Mouse (Mus musculus): ENCODE results near the gene Dnah2.
A peak's percentile ranks its signal among the peaks of the same experiment; 100 is the strongest.

Dnah2 gene

DNA sequence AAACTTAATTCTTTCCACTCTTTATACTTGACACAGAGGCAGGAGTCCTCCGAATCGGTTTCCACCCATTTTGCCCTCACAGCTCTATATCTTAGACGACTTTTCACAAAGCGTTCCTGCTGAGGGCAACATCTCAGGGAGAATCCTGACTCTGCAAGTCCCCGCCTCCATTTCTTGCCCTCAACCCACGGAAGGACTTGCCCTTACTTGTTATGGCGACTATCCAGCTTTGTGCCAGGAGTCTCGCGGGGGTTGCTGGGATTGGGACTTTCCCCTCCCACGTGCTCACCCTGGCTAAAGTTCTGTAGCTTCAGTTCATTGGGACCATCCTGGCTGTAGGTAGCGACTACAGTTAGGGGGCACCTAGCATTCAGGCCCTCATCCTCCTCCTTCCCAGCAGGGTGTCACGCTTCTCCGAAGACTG is 31.2 kb upstream of the Dnah2 start, which contains the start of the genes Wrap53 and Trp53:
Gene Wrap53, minus strand, starts transcription at position 165 of the 424 bp plus-strand sequence.
Gene Trp53, plus strand, starts transcription at position 269 of the 424 bp plus-strand sequence.
- peak; percentile 94 for DNase-seq (ENCODE audit: low read depth, low spot score)
- Histone ChIP-seq H3K27me3 (ENCODE audit: control insufficient read depth, insufficient read depth, low read length, poor library complexity, severe bottlenecking) (no peaks in the 10 kb centered on the region), H3K36me3 (ENCODE audit: control insufficient read depth, insufficient read depth, low read length, poor library complexity, severe bottlenecking) (no peaks in the 10 kb centered on the region; the same call in 1 of the 2 replicates)

- no peaks in the 10 kb centered on the region for H3K27me3 ChIP-seq (ENCODE audit: control insufficient read depth, insufficient read depth, low read length, poor library complexity, severe bottlenecking)
- DNase-seq (ENCODE audit: low read depth, low spot score): peak; percentile 94
- no peaks in the 10 kb centered on the region; the same call in 1 of the 2 replicates for H3K36me3 ChIP-seq (ENCODE audit: control insufficient read depth, insufficient read depth, low read length, poor library complexity, severe bottlenecking)
These were observed 30.5 kb upstream of the Dnah2 start for GRCm38 (mm10) chr11:69579128-69580017.

GRCm38 (mm10) chr11:69578301-69578700 is 29.4 kb upstream of the Dnah2 start:
- H3K27me3 ChIP-seq (ENCODE audit: control insufficient read depth, insufficient read depth, low read length, poor library complexity, severe bottlenecking): no peaks in the 10 kb centered on the region
- DNase-seq (ENCODE audit: low read depth, low spot score): no peak
- H3K36me3 ChIP-seq (ENCODE audit: control insufficient read depth, insufficient read depth, low read length, poor library complexity, severe bottlenecking): no peaks in the 10 kb centered on the region; the same call in 1 of the 2 replicates

GRCm38 (mm10) chr11:69576307-69576706 is 27.4 kb upstream of the Dnah2 start:
- no peak for DNase-seq (ENCODE audit: low read depth, low spot score)
- Histone ChIP-seq H3K36me3 (ENCODE audit: control insufficient read depth, insufficient read depth, low read length, poor library complexity, severe bottlenecking) (no peaks in the 10 kb centered on the region; the same call in 1 of the 2 replicates), H3K27me3 (ENCODE audit: control insufficient read depth, insufficient read depth, low read length, poor library complexity, severe bottlenecking) (no peaks in the 10 kb centered on the region)

- peak; percentile 68 for DNase-seq (ENCODE audit: low read depth, low spot score)
- Histone ChIP-seq H3K27me3 (ENCODE audit: control insufficient read depth, insufficient read depth, low read length, poor library complexity, severe bottlenecking) (no peaks in the 10 kb centered on the region), H3K36me3 (ENCODE audit: control insufficient read depth, insufficient read depth, low read length, poor library complexity, severe bottlenecking) (no peaks in the 10 kb centered on the region; the same call in none of the 2 replicates)
These were observed 26.3 kb upstream of the Dnah2 start for GRCm38 (mm10) chr11:69575220-69575619.

GRCm38 (mm10) chr11:69565131-69565530 is 16.2 kb upstream of the Dnah2 start:
- H3K36me3 ChIP-seq (ENCODE audit: control insufficient read depth, insufficient read depth, low read length, poor library complexity, severe bottlenecking): peaks cover 14% of the 10 kb centered on the region
- H3K27me3 ChIP-seq (ENCODE audit: control insufficient read depth, insufficient read depth, low read length, poor library complexity, severe bottlenecking): no peaks in the 10 kb centered on the region
- no peak for DNase-seq (ENCODE audit: low read depth, low spot score)

GRCm38 (mm10) chr11:69564391-69564790 is 15.5 kb upstream of the Dnah2 start:
- DNase-seq (ENCODE audit: low read depth, low spot score): no peak
- Histone ChIP-seq H3K27me3 (ENCODE audit: control insufficient read depth, insufficient read depth, low read length, poor library complexity, severe bottlenecking) (no peaks in the 10 kb centered on the region), H3K36me3 (ENCODE audit: control insufficient read depth, insufficient read depth, low read length, poor library complexity, severe bottlenecking) (peaks cover 14% of the 10 kb centered on the region)

DNA sequence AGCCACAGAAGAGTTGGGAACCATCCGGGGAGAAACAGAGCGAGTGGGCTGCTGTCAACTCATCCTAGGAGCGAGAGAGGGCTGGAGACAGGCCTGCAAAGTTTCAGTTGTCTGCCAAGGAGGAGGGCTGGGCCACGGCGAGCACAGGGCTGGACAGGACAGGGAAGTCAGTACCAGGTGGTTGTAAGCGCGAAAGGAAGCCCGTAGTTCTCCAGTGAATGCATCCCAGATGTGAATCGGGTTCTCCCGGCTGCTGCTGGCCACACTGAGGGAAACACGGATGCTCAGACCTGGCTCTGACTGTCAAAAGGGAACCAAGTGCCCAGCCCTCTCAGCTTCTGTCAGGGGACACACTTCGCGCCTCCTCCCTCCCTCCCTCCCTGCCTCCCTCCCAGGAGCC is 14.5 kb upstream of the Dnah2 start:
- Histone ChIP-seq H3K27me3 (ENCODE audit: control insufficient read depth, insufficient read depth, low read length, poor library complexity, severe bottlenecking) (no peaks in the 10 kb centered on the region), H3K36me3 (ENCODE audit: control insufficient read depth, insufficient read depth, low read length, poor library complexity, severe bottlenecking) (peaks cover 14% of the 10 kb centered on the region)
- DNase-seq (ENCODE audit: low read depth, low spot score): no peak

DNA sequence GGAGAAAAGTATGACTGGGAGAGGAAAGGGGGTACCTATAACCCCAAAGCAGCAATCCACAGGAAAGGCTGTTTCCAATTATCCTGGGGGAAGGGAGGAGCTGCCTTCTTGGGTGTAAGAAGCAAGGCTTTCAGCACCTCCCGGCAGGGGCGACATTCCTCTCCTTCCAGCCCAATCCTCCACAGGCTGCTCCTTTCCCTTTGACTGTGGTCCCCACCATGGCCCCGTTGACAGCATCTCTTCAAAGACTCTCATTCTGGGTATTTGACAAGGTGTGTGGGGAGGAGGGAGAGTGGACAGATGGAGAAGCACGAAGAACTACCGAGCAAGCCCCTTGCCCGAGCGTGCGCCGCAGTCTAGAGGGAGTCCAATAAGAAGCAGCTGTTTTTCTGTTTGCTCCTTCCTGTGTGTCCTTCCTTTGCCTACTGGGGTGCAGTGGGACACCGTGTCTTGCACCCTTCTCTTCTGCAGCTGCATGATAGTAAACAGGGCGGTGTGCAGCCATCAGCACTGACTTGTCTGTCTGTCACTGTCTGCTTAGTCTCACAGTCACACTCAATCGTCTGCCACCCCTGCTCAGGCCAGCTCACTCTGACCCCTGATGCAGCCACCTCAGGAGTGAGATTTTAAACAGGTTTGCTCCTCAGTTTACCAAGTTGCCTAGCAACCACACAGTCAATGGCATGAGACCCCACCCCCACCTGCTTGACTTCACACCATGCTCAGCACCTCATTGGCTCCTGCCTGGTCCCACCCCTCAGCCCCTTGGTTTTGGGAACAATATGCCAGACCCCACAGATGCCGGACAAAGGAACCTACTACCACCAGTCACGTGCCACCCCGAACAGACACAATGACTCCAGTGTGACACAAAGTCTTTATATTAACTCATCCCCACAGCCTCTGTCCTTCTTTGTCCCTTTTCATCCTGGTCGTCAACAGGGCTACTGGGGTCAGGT is 12.3 kb upstream of the Dnah2 start:
- no peak for DNase-seq (ENCODE audit: low read depth, low spot score)
- Histone ChIP-seq H3K27me3 (ENCODE audit: control insufficient read depth, insufficient read depth, low read length, poor library complexity, severe bottlenecking) (no peaks in the 10 kb centered on the region), H3K36me3 (ENCODE audit: control insufficient read depth, insufficient read depth, low read length, poor library complexity, severe bottlenecking) (peaks cover 14% of the 10 kb centered on the region)

DNA sequence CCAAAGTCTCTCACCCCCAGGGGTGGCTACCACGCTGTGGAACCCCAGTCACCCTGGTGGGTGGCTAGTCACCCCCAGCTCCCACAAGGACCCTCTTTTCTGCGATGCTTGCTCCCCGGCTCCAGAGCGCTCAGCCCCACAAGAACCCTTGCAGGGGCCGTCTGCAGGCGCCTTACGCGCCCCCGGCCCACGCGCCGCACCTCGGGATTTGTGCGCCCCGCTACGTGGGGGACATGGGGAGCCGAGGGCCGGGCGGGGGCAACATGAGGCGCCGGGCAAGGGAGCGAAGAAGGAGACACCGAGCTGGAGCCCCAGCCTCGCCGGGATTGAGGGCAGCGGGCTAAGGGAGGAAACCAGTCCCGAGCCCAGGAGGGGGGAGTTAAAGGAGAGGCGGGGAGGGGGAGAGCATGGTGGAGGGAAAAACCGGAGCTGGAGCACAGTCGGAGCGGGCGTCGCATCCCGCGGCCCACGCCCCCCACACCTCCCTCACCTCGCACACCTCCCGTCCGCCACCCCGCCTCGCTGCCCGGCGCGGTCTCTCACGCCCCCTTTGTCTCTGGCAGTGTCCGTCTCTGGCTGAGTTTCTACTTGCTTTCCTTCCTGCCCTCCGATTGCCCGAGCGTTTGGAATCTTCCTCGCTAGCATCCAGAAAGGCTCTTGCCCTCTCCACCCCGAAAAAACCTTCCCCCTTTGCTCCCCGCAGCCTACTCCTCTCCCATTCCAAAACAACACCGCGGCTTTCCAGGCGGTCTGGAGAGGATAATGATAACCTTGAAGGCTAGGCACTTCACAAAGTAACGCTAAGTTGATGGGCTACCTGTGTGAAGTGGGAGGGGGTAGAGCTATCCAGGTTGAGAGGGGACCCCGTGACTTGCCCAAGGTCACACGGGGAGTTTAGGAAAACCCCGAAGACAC is 11.2 kb upstream of the Dnah2 start, which contains the start of gene Efnb3:
Gene Efnb3, minus strand, starts transcription at position 355 of the 915 bp plus-strand sequence.
- H3K36me3 ChIP-seq (ENCODE audit: control insufficient read depth, insufficient read depth, low read length, poor library complexity, severe bottlenecking): peaks cover 14% of the 10 kb centered on the region
- H3K27me3 ChIP-seq (ENCODE audit: control insufficient read depth, insufficient read depth, low read length, poor library complexity, severe bottlenecking): no peaks in the 10 kb centered on the region
- no peak for DNase-seq (ENCODE audit: low read depth, low spot score)

DNA sequence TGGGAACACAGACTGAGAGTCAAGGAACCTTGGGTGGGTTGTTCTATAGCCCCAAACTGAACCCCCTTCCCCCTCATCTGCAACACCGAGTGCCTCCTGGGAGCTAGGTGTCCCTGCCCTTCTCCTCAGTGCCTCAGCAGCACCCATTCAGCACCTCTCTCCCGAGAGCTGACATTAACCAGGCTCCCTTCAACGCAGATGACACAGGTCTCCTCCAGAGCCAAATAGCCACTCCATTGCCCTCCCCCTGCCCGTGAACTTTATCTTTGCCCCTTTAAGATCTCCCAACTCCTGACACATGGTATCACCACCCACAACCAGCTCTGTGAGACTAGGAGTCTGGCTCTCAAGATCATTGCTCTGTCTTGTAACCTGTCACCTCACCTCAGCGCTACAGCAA is 10.3 kb upstream of the Dnah2 start:
- H3K27me3 ChIP-seq (ENCODE audit: control insufficient read depth, insufficient read depth, low read length, poor library complexity, severe bottlenecking): no peaks in the 10 kb centered on the region
- DNase-seq (ENCODE audit: low read depth, low spot score): no peak
- peaks cover 14% of the 10 kb centered on the region for H3K36me3 ChIP-seq (ENCODE audit: control insufficient read depth, insufficient read depth, low read length, poor library complexity, severe bottlenecking)

- no peak for DNase-seq (ENCODE audit: low read depth, low spot score)
- H3K27me3 ChIP-seq (ENCODE audit: control insufficient read depth, insufficient read depth, low read length, poor library complexity, severe bottlenecking): no peaks in the 10 kb centered on the region
- H3K36me3 ChIP-seq (ENCODE audit: control insufficient read depth, insufficient read depth, low read length, poor library complexity, severe bottlenecking): peaks cover 14% of the 10 kb centered on the region
These were observed 9.8 kb upstream of the Dnah2 start for GRCm38 (mm10) chr11:69558756-69559155.

DNA sequence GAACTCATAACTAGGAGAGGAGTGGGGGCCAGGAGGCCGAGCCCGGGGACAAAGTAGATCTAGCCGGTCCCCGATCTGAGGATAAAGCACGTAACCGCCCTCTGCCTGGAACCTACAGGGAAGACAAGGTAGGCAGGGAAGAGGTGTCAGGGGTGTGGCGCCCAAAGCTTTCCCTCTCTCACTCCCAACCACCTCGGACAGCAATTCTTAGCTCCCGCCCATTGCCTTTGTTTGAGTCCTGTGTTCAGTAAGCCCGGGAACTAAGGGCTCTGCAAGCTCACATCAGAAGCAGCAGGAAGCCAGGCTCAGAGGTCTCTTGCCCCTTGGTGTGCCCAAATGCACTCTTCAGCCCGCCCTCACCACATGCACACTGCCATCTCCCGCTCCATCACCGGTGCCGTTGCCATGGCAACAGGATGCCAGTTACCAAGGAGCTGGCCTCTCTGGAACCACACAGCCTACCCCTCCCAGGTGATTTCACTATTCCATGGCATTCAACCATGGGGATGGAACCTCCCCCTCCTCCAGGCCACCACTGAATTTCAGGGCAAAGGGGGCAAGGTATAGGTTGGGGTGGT is 8.6 kb upstream of the Dnah2 start:
- H3K27me3 ChIP-seq (ENCODE audit: control insufficient read depth, insufficient read depth, low read length, poor library complexity, severe bottlenecking): no peaks in the 10 kb centered on the region
- H3K36me3 ChIP-seq (ENCODE audit: control insufficient read depth, insufficient read depth, low read length, poor library complexity, severe bottlenecking): peaks cover 11% of the 10 kb centered on the region
- DNase-seq (ENCODE audit: low read depth, low spot score): no peak
